Mouse (Mus musculus) neural tube, embryonic 15.5 days (tissue): ENCODE results near the gene Agpat3. TPM values are rescaled to one million over a fixed set of nuclear protein-coding genes. Genes with fewer than 3 reads are reported as not detected.

ENCODE experiments used
- ATAC-seq: fragments of 200-750 bp; cut with Nextera tagmentation; 2 replicates; pipeline ENCODE4 v1.8.0; 2017; ENCODE audit warnings: mild to moderate bottlenecking, moderate TSS enrichment, moderate library complexity; ENCODE audit not compliant: low FRiP score
- H3K27ac ChIP-seq: fragments of 300-500 bp; sonication (generic); replicated peaks from 2 replicates; pipeline ENCODE4 v1.5.1; 2015; ENCODE audit warnings: mild to moderate bottlenecking, inconsistent platforms
- H3K27me3 ChIP-seq: fragments of 300-500 bp; sonication (generic); replicated peaks from 2 replicates; pipeline ENCODE4 v1.6.1; 2015; ENCODE audit warnings: inconsistent platforms
- H3K36me3 ChIP-seq: fragments of 300-500 bp; sonication (generic); 2 replicates; pipeline ENCODE4 v1.6.1; 2015; ENCODE audit warnings: inconsistent platforms
- H3K4me1 ChIP-seq: fragments of 300-500 bp; sonication (generic); 2 replicates; pipeline ENCODE4 v1.6.1; 2015; ENCODE audit warnings: inconsistent platforms
- H3K4me2 ChIP-seq: fragments of 300-500 bp; sonication (generic); 2 replicates; pipeline ENCODE4 v1.6.1; 2015; ENCODE audit warnings: inconsistent platforms, mild to moderate bottlenecking, moderate library complexity
- H3K4me3 ChIP-seq: fragments of 300-500 bp; sonication (generic); replicated peaks from 2 replicates; pipeline ENCODE4 v1.5.1; 2015; ENCODE audit warnings: mild to moderate bottlenecking, inconsistent platforms
- H3K9ac ChIP-seq: fragments of 300-500 bp; sonication (generic); replicated peaks from 2 replicates; pipeline ENCODE4 v1.6.1; 2015; ENCODE audit warnings: mild to moderate bottlenecking, inconsistent platforms
- H3K9me3 ChIP-seq: fragments of 300-500 bp; sonication (generic); replicated peaks from 2 replicates; pipeline ENCODE4 v1.6.1; 2016; ENCODE audit warnings: inconsistent platforms
- WGBS: fragments of 180-500 bp; shearing (Covaris S2); methylation state at CpG from one replicate; pipeline ENCODE4 v1.1.7; 2015; ENCODE audit warnings: mixed read lengths; 5-methylcytosine and 5-hydroxymethylcytosine counted together
- polyA plus RNA-seq: library from polyadenylated mRNA; unstranded; fragments of >200 nt; fragmentation: Nextera tagmentation; extraction: Ambion mirVana; gene quantifications from 2 replicates; pipeline ENCODE4 v1.2.1, GENCODE M21; 2015

Agpat3 gene
- polyA plus RNA-seq, 1 experiment from 2014 or later: 77.4 TPM

GRCm38 (mm10) chr10:78287465-78288132, 64.7 kb downstream of the Agpat3 start:
- Histone ChIP-seq H3K27me3 (no peaks in the 10 kb centered on the region), H3K36me3 (peaks cover 38% of the 10 kb centered on the region), H3K4me2 (no peak overlapping the region), H3K4me3 (no peak overlapping the region), H3K4me1 (no peaks in the 10 kb centered on the region), H3K27ac (no peak overlapping the region), H3K9ac (no peak overlapping the region), H3K9me3 (no peaks in the 10 kb centered on the region)
- no peak for ATAC-seq
- WGBS: 95% methylated on average over 22 of the region's 22 CpGs

DNA sequence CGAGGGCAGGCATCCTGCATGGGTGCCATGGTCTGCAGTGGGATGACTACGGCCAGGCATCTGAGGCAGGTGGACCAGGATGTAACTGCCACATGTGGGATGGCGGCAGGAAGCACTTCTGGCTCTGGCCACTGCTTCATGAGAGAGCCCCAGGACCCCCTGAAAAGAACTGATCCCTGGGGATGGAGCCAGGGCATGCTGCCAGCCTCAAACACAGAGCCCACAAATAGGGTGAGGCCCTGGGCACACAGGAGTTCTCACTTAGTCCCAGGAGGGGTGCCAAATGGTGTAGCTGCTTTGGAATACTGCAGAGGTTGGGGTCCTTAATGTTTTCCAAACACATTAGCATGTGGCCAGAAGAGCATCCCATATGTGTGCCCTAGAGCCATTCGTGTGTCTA, 66.3 kb downstream of the Agpat3 start:
- Histone ChIP-seq H3K27me3 (no peaks in the 10 kb centered on the region), H3K9ac (no peak overlapping the region), H3K36me3 (peaks cover 55% of the 10 kb centered on the region), H3K27ac (no peak overlapping the region), H3K4me1 (no peaks in the 10 kb centered on the region), H3K4me2 (no peak overlapping the region), H3K4me3 (no peak overlapping the region), H3K9me3 (no peaks in the 10 kb centered on the region)
- WGBS: 79% methylated on average over 4 of the region's 4 CpGs
- ATAC-seq: no peak

DNA sequence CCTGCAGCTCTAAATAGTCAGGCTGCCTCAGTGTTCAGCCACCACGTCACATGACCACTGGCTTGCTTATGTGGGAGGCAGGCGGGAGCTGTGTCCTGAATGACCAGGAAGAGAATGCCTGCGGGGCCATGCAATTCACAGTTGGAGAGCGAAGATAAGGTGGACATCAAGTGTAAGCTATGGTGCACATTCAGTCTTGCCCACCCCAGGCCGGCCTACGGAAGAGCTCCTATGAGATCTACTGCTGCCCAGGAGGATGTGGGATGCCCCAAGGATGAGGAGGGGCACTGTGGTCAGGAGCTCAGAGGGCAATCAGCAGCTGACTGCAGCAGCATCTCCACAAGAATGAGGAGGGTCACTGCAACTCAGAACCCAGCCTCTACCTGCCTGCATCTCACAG, 66.9 kb downstream of the Agpat3 start:
- WGBS: 94% methylated on average over 6 of the region's 6 CpGs
- Histone ChIP-seq H3K27me3 (no peaks in the 10 kb centered on the region), H3K27ac (no peak overlapping the region), H3K9ac (no peak overlapping the region), H3K36me3 (peaks cover 60% of the 10 kb centered on the region), H3K4me2 (no peak overlapping the region), H3K4me1 (no peaks in the 10 kb centered on the region), H3K9me3 (no peaks in the 10 kb centered on the region), H3K4me3 (no peak overlapping the region)
- no peak for ATAC-seq

DNA sequence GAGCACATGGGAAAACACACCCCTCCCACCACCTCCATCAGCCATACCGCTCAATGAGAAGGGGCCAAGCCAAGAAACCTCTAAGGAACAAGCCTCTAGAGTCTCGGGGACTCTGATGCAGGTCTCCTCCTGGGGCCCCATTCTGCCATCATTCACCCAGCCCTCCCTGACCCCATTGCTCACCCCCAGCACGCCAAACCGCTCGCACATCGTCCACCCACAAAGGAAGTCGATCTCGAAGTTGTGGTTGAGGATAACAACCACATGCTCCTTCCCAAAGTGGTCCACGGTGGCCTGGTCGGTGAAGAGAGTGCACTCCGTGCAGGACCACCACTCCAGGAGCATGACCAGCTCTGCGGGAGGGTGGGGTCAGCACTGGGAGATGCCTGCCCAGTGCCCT, 67.5 kb downstream of the Agpat3 start:
- no peak overlapping the region for H3K4me2 ChIP-seq
- no peak overlapping the region for H3K9ac ChIP-seq
- H3K4me1 ChIP-seq: no peaks in the 10 kb centered on the region
- WGBS: 93% methylated on average over 12 of the region's 12 CpGs
- ATAC-seq: no peak
- H3K36me3 ChIP-seq: peaks cover 66% of the 10 kb centered on the region
- no peak overlapping the region for H3K27ac ChIP-seq
- H3K27me3 ChIP-seq: no peaks in the 10 kb centered on the region
- no peaks in the 10 kb centered on the region for H3K9me3 ChIP-seq
- no peak overlapping the region for H3K4me3 ChIP-seq

- no peaks in the 10 kb centered on the region for H3K9me3 ChIP-seq
- 91% methylated on average over 4 of the region's 4 CpGs for WGBS
- H3K4me1 ChIP-seq: no peaks in the 10 kb centered on the region
- peaks cover 72% of the 10 kb centered on the region for H3K36me3 ChIP-seq
- H3K27me3 ChIP-seq: no peaks in the 10 kb centered on the region
- H3K4me3 ChIP-seq: no peak overlapping the region
- ATAC-seq: no peak
- H3K9ac ChIP-seq: no peak overlapping the region
- no peak overlapping the region for H3K27ac ChIP-seq
- no peak overlapping the region for H3K4me2 ChIP-seq
These were observed 69.9 kb downstream of the Agpat3 start for GRCm38 (mm10) chr10:78282411-78282810.

- H3K4me3 ChIP-seq: no peak overlapping the region
- no peak for ATAC-seq
- H3K4me2 ChIP-seq: no peak overlapping the region
- no peaks in the 10 kb centered on the region for H3K4me1 ChIP-seq
- no peak overlapping the region for H3K9ac ChIP-seq
- no peaks in the 10 kb centered on the region for H3K27me3 ChIP-seq
- H3K36me3 ChIP-seq: peaks cover 72% of the 10 kb centered on the region
- no peak overlapping the region for H3K27ac ChIP-seq
- no peaks in the 10 kb centered on the region for H3K9me3 ChIP-seq
- WGBS: 87% methylated on average over 9 of the region's 9 CpGs
These were observed 71.8 kb downstream of the Agpat3 start for GRCm38 (mm10) chr10:78280486-78280885.

DNA sequence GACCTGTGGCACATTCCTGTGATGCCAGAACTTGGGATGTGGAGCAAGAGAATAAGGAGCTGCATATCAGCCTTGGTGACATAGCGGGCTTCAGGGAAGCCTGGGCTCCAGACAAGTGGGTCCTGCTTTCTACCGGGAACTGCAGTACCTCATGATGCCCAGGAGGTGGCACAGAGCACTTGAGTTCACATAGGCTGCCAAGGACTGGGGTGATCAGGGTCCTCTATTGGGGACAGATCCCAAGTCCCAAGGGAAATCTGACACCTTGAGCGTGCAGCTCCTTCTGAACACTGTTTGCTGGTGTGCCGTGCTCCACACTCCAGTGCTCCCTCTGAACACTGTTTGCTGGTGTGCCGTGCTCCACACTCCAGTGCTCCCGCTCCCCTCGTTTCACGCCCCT, 73.1 kb downstream of the Agpat3 start:
- no peaks in the 10 kb centered on the region for H3K27me3 ChIP-seq
- no peak overlapping the region for H3K27ac ChIP-seq
- H3K36me3 ChIP-seq: peaks cover 78% of the 10 kb centered on the region
- H3K9ac ChIP-seq: no peak overlapping the region
- no peaks in the 10 kb centered on the region for H3K9me3 ChIP-seq
- H3K4me1 ChIP-seq: no peaks in the 10 kb centered on the region
- H3K4me2 ChIP-seq: no peak overlapping the region
- WGBS: 46% methylated on average over 8 of the region's 8 CpGs
- H3K4me3 ChIP-seq: no peak overlapping the region
- peak; percentile 75 for ATAC-seq

DNA sequence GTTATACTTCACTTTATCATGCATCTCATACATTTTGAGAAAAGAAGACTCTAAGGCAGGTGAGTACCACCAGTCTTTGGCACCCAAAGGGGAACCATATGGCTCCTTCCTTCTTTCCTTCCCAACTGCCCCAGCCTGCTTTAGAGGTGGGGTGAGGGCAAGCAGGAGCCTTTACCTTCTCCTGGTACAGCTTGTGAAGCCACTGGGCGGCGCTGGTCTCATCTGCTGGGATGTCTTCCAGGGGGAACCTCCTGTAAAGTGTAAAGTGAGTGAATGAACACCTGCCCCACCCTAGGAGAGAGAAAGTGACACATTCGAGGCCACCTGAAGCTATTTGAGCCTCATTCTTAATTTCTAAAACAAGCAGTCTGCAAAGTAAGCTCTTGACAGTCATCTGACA, 74.5 kb downstream of the Agpat3 start:
- peaks cover 79% of the 10 kb centered on the region for H3K36me3 ChIP-seq
- no peak overlapping the region for H3K27ac ChIP-seq
- no peak overlapping the region for H3K4me3 ChIP-seq
- no peak overlapping the region for H3K9ac ChIP-seq
- H3K9me3 ChIP-seq: no peaks in the 10 kb centered on the region
- H3K27me3 ChIP-seq: no peaks in the 10 kb centered on the region
- no peak for ATAC-seq
- no peaks in the 10 kb centered on the region for H3K4me1 ChIP-seq
- WGBS: 83% methylated on average over 3 of the region's 3 CpGs
- no peak overlapping the region for H3K4me2 ChIP-seq

- Histone ChIP-seq H3K4me3 (no peak overlapping the region), H3K4me2 (no peak overlapping the region), H3K9me3 (no peaks in the 10 kb centered on the region), H3K27ac (no peak overlapping the region), H3K4me1 (no peaks in the 10 kb centered on the region), H3K36me3 (peaks cover 77% of the 10 kb centered on the region), H3K9ac (no peak overlapping the region), H3K27me3 (no peaks in the 10 kb centered on the region)
- no peak for ATAC-seq
- WGBS: 93% methylated on average over 4 of the region's 4 CpGs
These were observed 76.0 kb downstream of the Agpat3 start for GRCm38 (mm10) chr10:78276242-78276641.

DNA sequence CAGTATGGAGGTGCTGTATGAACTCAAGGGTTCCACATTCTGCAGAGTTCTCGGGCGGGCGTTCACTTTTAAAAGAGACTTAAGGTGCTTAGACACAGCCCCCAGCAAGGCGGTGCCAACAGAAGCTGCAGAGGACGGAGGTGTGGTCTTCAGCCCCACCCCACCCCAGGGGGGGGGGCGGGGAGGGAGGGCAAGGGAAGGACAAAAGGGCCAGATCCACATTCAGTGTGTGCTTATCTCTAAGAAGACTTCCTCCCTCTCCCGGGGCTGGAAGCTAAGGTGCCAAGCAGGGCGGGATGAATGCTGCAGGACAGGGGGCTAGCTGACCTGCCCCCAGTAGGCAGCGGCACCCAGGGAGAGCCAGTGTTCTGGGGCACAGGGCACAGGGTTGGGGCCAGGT, 79.4 kb downstream of the Agpat3 start:
- no peaks in the 10 kb centered on the region for H3K27me3 ChIP-seq
- no peak overlapping the region for H3K27ac ChIP-seq
- H3K9me3 ChIP-seq: no peaks in the 10 kb centered on the region
- ATAC-seq: no peak
- no peaks in the 10 kb centered on the region for H3K4me1 ChIP-seq
- peaks cover 61% of the 10 kb centered on the region for H3K36me3 ChIP-seq
- no peak overlapping the region for H3K4me2 ChIP-seq
- H3K9ac ChIP-seq: no peak overlapping the region
- no peak overlapping the region for H3K4me3 ChIP-seq
- WGBS: 60% methylated on average over 8 of the region's 9 CpGs

DNA sequence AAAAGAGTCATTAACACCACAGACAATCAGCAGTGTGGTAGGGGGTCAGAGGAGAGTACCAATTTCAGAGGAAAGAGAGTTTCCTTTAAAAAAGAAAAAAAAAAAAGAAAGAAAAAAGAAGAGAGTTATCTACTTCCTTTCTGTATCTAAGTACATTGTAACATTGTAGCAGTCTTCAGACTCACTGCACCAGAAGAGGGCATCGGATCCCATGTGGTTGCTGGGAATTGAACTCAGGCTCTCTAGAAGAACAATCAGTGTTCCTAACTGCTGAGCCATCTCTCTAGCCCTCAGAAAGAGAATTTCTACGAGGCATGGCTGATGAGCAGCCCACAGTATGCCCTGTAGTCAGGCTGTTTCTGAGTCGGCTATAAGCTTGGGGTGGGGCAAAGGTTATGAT, 86.4 kb downstream of the Agpat3 start:
- Histone ChIP-seq H3K27ac (no peak overlapping the region), H3K4me1 (no peaks in the 10 kb centered on the region), H3K4me2 (no peak overlapping the region), H3K9ac (no peak overlapping the region), H3K9me3 (no peaks in the 10 kb centered on the region), H3K27me3 (no peaks in the 10 kb centered on the region), H3K36me3 (peaks cover 4% of the 10 kb centered on the region; the same call in 1 of the 2 replicates), H3K4me3 (no peak overlapping the region)
- ATAC-seq: no peak
- 72% methylated on average over 3 of the region's 3 CpGs for WGBS

DNA sequence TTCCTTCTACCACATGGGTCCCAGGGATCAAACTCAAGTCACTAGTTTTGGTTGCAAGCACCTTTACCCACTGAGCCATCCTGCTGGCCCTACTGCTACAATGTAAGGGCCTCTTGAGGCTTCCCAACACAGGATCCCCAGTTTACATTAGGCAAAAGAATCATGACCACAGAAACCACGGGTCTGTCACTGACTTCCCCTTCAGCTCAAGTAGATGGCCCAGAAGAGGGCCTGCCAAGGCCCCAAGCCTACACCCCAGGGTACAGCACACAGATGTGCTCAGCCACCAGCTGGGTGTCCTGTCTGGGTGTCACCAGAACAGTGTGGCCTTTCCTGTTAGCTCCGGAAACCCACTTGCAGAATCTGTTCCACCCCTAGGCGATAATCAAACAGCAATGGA, 87.6 kb downstream of the Agpat3 start:
- Histone ChIP-seq H3K27me3 (no peaks in the 10 kb centered on the region), H3K4me1 (no peaks in the 10 kb centered on the region), H3K9ac (no peak overlapping the region), H3K4me3 (no peak overlapping the region), H3K27ac (no peak overlapping the region), H3K9me3 (no peaks in the 10 kb centered on the region), H3K36me3 (no peaks in the 10 kb centered on the region), H3K4me2 (no peak overlapping the region)
- 83% methylated on average over 3 of the region's 3 CpGs for WGBS
- ATAC-seq: no peak
